Mouse (Mus musculus) brain, embryonic 14.5 days (tissue): Measurements from ENCODE around the gene Tmem51.

ENCODE experiments used
- CTCF ChIP-seq: fragments of 200-500 bp; IDR thresholded peaks from 2 replicates; pipeline ENCODE4 v1.5.1; 2012; ENCODE audit warnings: inconsistent platforms, mild to moderate bottlenecking, moderate library complexity, borderline replicate concordance; ENCODE audit not compliant: insufficient read depth, insufficient read length; ENCODE audit errors: extremely low read depth
- POLR2A ChIP-seq: fragments of 200-500 bp; IDR thresholded peaks from 2 replicates; pipeline ENCODE4 v1.6.1; 2012; ENCODE audit warnings: mild to moderate bottlenecking, inconsistent platforms, borderline replicate concordance; ENCODE audit not compliant: poor library complexity, insufficient read depth, insufficient read length, severe bottlenecking; ENCODE audit errors: extremely low read depth

GRCm38 (mm10) chr4:142044452-142044851 lies 39.7 kb downstream of the Tmem51 start:
- no peak for TF ChIP-seq CTCF
- TF ChIP-seq POLR2A: no peak
